Mouse (Mus musculus) MEL (cell line): ENCODE results near the gene Neu4.

Experiments used
- BHLHE40 ChIP-seq: IDR thresholded peaks from 2 replicates; pipeline ENCODE4 v1.6.1; 2012; ENCODE audit warnings: low read depth, mild to moderate bottlenecking, inconsistent platforms, low read length, improper control_type of control experiment, borderline replicate concordance
- CTCF ChIP-seq, 3 experiments: IDR thresholded peaks in 2 of 3; conservative IDR thresholded peaks in 1 of 3; 2 replicates each; pipeline ENCODE4 v1.5.1; 2011 to 2012; ENCODE audit warnings: low read length in 3 of 3, low read depth in 2 of 3, mild to moderate bottlenecking in 2 of 3, improper control_type of control experiment in 1 of 3, inconsistent platforms in 1 of 3, mixed read lengths in 1 of 3, moderate library complexity in 1 of 3; ENCODE audit not compliant: control insufficient read depth in 1 of 3, insufficient read depth in 1 of 3, poor library complexity in 1 of 3, severe bottlenecking in 1 of 3
- ELF1 ChIP-seq: IDR thresholded peaks from 2 replicates; pipeline ENCODE4 v1.6.1; 2014; ENCODE audit warnings: low read depth, mild to moderate bottlenecking, inconsistent platforms, low read length, improper control_type of control experiment, moderate library complexity
- KAT2A ChIP-seq: conservative IDR thresholded peaks from 2 replicates; pipeline ENCODE4 v1.6.1; 2012; ENCODE audit warnings: low read depth, low read length, improper control_type of control experiment, inconsistent platforms
- MAX ChIP-seq: IDR thresholded peaks from 2 replicates; pipeline ENCODE4 v1.6.1; 2011; ENCODE audit warnings: low read length, improper control_type of control experiment
- MYC ChIP-seq: IDR thresholded peaks from 2 replicates; pipeline ENCODE4 v1.6.1; 2011; ENCODE audit warnings: low read depth, mild to moderate bottlenecking, low read length, improper control_type of control experiment, moderate library complexity
- POLR2AphosphoS2 ChIP-seq: IDR thresholded peaks from 2 replicates; pipeline ENCODE4 v1.6.1; 2011; ENCODE audit warnings: low read length, improper control_type of control experiment
- POLR2AphosphoS5 ChIP-seq: IDR thresholded peaks from 2 replicates; pipeline ENCODE4 v1.6.1; 2012; ENCODE audit warnings: low read depth, borderline replicate concordance, mild to moderate bottlenecking, inconsistent platforms, low read length, moderate library complexity, mixed read lengths
- SIN3A ChIP-seq: IDR thresholded peaks from 2 replicates; pipeline ENCODE4 v1.6.1; 2012; ENCODE audit warnings: low read length, improper control_type of control experiment, inconsistent platforms

GRCm38 (mm10) chr1:94053530-94054216, 33.4 kb downstream of the Neu4 start:
- TF ChIP-seq CTCF (IDR thresholded peaks at IDR 0.05 in 2 of 3, conservative IDR thresholded peaks at IDR 0.05 in 1 of 3; ENCODE audit: control insufficient read depth in 1 of 3, insufficient read depth in 1 of 3, low read depth in 2 of 3, low read length in 3 of 3, poor library complexity in 1 of 3, severe bottlenecking in 1 of 3) (no peak), ELF1 (no peak), MYC (no peak), KAT2A (no peak), BHLHE40 (no peak), SIN3A (no peak), POLR2AphosphoS5 (no peak), MAX (no peak), POLR2AphosphoS2 (no peak)
